Mouse (Mus musculus) gastrocnemius, postnatal 25 days (tissue): ENCODE measurements around the gene Tfcp2l1. TPM values are rescaled to one million over a fixed set of nuclear protein-coding genes. Genes with fewer than 3 reads are reported as not detected.
"Not testable (repeated sequence)": the region's sequence is repeated elsewhere in the genome, so short reads cannot be mapped to it uniquely, and the experiment has no call there.

Experiments used
- DNase-seq: peaks from one replicate; pipeline ENCODE4 v3.0.0; 2022
- long read RNA-seq, 2 experiments: library from polyadenylated mRNA; stranded (forward); transcript quantifications; one replicate each; pipeline ENCODE4 v2.0.0; 2021
- total RNA-seq, 2 experiments: library from RNA; stranded (reverse); gene quantifications; 1 replicate in 1 of 2; 2 replicates in 1 of 2; pipeline ENCODE4 v1.2.3; 2021

The Tfcp2l1 gene
- total RNA-seq: 1 to 10 TPM in 1 of 2 experiments, under 1 TPM in 1; 0.48 to 1.8 TPM
- long read RNA-seq, experiment 1, full-length matches to known transcripts: 1 of 2 reads
- long read RNA-seq, experiment 1, partial matches to known transcripts: 0 of 2 reads
- long read RNA-seq, experiment 1, other reads (novel, unspliced or antisense): 1 of 2 reads
- long read RNA-seq, experiment 2: 0 reads

DNA sequence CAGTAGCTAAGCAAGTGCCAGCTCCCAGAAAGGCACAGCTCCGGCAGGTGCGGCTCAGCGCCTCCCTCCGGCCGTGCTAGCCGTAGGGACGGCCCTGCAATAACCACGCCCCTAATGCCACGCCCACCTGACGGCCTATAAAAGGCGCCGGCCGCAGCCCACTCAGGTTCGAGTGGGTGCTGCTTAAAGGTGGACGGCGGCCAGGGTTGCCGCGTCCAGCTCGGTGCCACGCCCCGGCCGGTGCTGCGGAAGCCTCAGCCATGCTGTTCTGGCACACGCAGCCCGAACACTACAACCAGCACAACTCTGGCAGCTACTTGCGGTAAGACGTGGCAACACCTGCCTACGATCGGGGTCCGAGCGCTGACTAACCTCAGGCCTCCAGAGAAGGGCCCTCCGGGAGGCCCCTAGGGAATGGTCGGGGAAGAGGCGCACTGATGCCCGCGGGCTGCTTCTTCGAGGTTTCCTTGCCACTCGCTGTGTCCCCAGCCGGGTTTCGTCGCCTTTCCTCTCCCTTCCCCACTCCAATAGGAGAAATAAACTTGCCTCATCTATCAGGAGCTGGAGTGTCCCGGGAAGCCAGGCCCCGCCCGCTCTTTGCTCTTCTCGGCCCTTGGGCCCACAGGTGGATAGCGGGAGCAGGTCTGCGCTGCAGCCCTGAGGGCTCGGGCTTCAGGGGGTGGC, at the start of gene Tfcp2l1:
Tfcp2l1 (plus strand) TSS at position 165 of the 684 bp plus-strand sequence.
- peak; percentile 77 for DNase-seq

DNA sequence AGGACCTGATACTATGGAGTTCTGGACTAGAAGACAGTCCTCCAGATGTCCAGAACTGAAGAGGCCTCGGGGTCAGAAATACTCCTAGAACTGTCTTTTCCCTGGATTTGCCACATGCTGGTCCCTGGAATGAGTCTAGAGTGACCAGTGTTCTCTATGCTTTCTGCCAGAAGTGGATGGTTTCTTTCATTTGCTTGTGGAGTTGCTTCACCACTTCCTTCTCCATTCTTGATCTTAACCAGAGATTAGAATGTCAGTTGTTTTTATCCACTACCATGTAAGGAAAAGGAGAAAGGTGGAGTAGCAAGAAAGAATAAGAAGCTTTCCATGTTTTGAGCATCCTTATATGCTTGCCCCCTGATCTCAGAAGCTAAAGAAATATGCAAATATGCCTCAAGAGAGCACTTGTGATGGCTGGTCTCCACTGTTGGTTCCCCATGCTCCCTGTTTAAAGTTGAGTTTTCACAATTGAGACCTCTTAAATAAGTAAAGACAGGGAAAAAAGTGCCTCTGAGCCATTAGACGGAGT, 47.5 kb upstream of the Tfcp2l1 start:
- no peak for DNase-seq

DNA sequence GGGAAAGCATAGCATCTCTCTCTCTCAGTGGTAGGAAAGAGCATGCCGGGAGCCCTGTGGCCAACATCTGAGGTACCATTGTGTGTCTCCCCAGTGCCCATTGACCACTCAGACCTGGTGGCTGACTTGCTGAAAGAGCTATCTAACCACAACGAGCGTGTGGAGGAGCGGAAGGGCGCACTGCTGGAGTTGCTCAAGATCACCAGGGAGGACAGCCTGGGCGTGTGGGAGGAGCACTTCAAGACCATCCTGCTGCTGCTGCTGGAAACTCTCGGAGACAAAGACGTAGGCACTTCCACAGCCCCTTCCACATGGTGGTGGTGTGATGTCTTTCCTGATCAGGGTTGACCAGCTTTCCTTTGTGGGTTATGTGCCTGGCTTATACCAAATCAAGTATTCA, 46.6 kb upstream of the Tfcp2l1 start:
- no peak for DNase-seq

DNA sequence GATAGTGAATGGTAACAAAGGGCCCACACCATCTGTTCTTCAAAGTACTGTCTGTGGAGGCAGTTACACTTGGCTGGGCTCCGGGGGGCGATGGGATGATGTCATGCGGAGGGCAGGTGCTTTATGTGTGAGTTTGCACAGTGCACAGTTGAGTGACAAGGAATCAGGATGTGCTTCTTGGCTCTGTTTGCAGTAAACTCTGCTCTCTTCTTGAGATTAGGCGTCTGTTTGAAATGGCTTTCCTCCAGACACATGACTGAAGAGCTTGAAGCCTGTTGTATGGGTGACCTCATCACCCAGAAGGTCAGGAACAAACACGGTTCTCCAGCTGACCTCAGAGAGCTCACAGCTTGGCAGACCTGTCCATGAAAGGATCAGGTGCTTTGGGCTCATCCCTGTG, 38.0 kb upstream of the Tfcp2l1 start:
- no peak for DNase-seq

DNA sequence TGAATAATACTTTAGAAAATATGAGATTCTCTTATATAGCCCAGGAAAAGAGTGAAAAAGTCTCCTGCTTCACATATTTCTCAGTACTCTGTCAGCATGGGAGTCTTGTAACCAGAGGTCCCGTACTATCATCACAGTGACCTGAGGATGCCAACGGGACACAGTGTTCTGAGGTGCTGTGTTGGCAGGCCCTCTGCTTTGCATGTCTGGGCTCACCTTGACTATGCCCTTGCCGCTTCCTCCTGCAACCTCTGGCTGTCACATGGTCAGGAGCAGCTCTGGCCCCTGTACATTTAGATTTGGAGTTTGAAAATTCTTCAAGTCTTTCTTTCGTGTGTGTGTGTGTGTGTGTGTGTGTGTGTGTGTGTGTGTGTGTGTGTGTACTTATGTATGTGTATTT, 34.8 kb upstream of the Tfcp2l1 start:
- no peak for DNase-seq

DNA sequence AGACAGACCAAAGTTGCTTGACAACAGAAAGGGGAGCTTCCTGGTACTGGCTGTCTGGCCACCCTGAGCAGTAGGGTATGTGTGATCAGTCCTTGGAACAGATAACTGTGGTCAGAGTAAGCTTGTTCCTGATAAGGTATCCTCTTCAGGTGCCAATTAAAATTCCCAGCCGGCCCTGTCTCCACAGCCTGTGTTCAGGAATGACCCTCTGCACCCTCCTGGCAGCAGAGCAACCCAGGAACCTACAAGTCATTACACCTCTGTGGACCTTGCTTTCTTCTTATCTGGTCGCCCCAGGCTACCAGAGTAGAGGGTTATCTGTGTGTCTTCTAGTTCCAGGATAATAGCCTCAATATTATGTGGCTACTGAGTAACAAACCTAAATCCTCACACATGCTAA, 32.4 kb upstream of the Tfcp2l1 start:
- DNase-seq: no peak

DNA sequence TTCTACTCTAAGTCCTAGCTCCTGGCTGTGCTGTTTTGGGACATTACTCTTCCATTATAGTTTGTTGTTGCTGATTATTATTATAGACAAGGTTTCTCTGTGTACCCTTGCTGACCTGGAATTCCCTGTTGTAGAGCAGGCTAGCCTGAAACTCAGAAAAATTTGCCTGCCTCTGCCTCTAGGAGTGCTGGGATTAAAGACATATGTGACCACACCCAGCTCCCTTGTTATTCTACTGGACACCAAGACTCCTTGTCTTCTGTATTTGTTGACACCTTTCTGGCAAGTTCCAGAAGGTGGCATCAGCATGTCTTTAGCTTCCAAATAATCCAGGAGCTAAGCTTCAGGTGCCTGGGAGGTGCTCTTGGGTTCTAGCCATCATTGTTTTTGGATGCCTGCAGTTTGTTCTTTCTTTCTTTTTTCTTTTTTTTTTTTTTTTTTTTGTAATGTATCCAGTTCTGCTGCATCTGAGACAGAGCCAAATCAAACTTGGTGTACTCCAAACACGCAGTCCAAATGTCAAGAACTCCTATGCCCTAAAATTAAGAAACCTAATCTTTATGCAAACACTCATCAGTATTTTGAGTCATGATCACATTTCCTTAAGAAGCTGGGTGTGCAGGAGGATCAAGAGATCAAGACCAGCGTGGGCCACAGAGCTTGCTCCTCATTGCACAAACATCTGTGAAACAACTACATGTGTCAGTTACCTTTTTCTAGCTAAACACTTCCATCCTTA, 30.1 kb upstream of the Tfcp2l1 start:
- DNase-seq: no peak

DNA sequence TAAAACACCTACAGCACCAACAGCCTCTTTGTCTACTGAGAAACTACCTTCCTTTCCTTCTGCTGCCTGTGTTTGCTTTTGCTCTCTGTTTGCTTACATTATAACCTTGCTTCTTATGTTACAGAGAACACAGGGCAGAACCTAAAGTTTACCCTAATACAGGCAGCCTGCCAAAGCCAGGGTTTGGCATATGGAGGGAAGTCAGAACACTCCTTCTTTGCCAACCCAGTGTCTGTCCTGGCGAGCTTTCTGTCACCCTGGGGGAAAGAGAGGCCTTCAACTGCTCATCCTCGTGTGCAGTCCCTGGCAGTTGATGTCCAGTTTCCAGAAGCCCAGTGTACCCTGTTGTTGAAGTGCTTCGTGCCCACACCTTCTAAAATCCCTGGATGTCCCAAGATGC, 29.4 kb upstream of the Tfcp2l1 start:
- DNase-seq: no peak

DNA sequence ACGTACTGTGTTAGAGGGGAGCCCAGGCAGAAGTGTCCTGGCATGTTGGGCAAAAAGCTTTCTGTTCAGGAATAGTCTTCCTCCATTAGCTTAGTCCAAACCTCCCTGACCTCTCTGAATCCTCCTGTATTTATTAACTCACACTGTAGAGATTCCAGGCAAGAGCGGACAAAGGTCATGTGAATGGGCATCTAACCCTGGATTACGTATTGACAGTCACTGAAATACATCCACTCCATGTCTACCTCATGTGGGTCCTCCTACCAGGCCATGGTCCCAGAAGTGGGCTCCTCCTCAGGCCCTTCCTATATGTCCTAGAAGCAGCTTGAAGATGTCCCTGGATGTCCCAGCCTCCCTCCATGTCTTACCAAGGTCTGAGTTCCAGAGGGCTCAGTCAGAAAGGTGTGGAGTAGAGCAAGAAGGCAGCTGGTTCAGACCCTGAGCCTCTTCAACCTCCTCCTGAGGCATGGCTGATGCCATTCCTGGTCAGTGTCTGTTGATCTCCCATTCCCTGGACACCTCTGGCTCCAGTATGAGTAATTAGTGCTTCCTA, 14.0 kb upstream of the Tfcp2l1 start:
- no peak for DNase-seq

DNA sequence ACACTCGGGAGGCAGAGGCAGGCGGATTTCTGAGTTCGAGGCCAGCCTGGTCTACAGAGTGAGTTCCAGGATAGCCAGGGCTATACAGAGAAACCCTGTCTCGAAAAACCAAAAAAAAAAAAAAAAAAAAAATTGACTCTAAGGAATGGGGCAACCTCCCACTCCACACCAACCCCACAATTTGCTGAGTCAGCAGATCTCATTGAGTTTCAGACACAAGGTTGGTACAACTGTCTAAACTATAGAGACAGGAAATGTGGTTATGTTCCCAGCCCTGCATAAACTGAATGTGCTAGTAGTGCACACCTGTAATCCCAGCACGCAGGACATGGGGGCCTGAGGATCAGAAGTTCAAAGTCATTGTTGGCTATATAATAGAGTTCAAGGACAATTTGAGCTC, 6.7 kb upstream of the Tfcp2l1 start:
- not testable (repeated sequence) for DNase-seq

DNA sequence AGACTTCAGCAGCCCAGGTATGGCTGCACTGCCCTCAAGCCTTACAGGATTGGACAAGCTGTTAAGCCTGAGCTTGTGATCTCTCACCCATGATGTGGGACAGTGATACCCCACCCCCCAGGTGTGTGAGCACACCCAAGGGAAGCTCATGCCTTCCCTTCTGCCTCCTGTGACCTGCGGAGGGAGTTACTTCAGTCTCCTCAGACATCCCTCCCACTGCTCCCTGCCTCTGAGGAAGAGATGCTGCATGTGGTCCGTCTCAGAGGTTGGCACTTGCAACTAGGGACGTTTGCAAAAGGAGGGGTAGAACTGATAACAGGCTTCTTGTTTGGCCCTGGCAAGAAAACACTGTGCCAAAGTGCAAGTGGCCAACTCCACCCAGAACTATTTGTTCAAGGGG, 4.9 kb upstream of the Tfcp2l1 start:
- no peak for DNase-seq

DNA sequence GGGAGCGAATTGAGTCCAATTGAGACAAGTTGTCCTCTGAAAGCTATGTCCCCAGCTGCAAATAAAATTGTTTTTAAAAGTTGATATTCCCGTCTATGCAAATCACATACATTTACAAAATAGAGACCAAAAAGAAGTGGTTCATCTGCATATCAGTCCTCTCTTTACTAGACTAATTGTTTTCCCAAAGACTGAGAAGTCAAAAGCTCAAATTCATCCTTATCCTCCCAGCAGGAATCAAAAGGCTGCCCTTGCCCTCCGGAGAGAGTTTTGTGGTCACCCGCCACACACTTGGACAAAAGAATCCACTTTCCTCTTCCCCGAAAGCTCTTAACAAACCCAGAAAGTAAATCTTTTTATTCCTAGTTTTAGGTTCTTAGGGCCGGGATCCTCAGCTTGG, 2.3 kb upstream of the Tfcp2l1 start:
- DNase-seq: no peak

DNA sequence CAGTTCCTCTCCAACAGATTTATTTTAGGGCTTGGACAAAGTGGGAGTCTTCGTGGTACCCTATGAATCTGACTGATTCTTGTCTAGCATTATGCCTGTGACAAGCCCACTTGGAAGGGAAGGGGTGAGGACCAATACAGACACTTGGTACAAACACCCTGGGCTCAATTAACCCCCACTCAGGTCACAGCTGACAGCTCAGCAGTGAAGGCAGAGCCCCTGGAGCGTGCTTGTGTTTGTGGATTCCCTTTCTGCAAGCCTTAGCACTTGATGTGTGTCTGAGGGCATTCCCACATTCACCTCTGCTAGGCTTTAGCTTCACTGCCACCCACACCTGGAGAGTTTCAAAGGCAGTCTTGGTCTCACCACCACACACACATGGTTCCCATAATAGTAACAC, 1.8 kb upstream of the Tfcp2l1 start:
- DNase-seq: no peak

DNA sequence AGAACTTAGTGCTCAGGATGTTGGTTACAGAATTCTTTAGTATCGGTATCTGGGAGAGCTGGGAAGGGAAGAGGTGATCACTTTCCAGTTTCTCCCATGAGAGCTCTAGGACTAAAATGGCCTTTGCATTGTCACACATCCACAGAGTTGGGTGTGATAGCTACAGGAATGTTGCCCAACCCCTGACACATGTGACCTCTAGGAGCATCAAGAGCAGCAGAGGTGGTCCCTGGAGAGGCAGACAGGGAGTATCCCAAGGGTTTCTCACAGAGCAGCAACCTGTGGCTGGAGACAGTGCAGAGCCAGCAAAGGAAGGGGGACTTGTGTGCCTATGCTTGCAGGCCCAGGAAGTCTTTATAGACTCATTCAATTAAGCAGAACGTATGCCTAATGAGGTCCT, 1.3 kb upstream of the Tfcp2l1 start:
- no peak for DNase-seq

DNA sequence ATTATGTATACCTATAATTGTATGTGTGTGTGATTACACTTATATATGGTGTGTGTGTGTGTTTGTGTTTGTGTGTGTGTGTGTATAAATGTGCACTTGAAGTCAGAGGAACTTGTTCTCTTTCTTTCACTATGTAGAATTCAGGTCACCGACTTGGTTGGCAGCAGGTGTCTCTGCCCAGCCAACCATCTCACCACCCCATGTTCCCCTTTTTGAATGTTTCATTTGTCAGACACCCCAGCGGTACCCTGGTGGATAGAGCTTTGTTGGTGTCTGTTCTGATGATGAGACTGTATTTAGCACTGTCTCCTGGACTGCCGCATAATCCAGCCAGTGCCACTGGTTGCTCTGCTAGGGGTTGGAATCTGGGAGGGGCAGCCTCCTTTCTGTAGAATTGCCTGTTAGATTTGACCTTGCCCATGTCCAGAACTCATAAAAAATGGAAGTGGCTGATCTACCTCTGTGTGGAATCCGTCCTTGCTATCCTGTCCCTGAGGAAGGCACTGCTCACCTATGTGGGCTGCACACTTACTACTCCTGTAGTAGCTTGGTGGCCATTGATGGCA, 5.8 kb downstream of the Tfcp2l1 start:
- DNase-seq: no peak

DNA sequence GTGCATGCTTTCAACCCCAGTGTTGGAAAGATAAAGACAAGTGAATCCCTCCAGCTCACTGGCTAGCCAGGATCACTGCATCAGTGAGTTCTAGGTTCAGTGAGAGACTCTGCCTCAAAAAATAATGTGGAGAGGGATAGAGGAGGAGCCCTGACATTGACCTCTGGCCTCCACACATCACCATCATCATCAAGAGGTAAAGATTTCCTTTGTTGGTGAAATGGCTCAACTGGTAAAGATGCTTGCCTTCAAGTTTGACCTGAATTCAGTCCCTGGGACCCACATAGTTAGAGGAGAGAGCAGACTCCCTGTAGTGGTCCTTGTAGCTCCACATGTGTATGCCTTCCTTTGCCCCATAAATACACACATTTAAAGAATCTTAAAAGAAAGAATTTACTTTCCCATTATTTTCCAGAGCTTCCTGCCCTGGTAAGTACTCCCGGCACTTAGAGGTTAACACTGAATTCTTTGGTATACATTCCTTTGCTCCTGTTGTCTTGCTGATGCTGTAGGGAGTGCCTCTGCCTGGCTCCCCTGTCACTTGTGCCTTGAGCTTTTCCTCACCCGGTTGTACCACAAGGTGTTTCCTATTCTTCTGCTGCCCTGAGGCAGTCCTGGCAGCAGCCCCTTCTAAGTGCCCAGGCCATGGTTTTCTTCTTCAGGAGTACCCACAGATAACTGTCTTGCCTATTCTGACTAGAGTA, 14.7 kb downstream of the Tfcp2l1 start:
- no peak for DNase-seq

DNA sequence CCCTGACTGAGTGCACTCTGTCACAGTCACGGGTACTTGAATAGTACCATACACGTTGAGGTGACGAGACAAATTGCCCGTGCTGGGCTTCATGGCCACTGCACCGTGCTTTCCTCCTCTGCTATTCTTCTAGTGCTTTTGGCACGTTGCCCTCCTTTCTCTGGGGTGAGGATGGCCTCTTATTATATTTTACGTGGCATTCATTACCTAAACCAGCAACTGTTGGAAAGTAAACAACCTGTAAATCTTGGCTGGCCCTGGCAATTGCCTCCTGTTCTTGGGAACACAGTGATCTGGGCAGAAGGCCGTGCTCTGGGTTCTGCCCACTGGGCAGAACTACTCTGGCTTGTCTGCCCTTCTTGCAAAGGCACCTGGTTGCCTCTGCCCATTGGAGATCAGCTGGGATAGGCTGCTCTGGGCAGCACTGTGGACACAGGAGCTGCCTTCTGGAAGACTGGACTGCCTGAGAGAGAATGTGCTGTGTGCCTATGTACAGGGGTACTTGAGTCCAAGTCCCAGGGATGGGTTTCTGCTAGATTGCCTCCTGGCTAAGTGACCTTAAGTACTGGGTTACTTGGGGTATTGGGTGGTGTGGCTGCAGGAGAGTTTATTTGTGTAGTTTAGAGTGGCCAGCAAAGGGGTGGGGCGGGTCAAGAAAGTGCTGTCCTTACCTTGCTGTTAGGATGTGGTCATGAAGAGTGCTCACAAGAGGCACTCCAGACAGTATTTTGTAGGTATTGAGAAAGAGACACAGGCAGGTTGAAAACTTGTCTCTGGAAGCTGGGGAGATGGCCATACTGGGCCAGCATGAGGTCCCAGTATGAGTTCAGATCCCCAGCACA, 15.6 kb downstream of the Tfcp2l1 start:
- peak; percentile 61 for DNase-seq

DNA sequence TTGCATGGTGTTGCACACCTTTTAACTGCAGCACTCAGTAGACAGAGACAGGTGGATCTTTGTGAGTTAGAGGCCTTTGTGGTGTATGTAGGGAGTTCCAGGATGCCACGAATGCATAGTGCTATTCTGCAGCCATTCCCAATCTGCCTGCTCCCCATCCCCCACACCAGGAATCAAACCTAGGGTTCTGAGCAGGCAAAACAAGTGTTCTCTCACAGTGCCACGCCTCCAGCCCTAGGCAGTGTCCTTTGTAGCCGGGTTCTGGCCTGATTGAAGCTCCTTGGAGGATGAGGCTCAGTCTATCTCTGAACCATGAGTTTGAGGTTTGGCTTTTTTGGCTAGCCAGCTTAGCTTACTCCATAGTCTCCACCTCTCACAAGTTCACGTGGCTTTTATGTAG, 18.0 kb downstream of the Tfcp2l1 start:
- no peak for DNase-seq

DNA sequence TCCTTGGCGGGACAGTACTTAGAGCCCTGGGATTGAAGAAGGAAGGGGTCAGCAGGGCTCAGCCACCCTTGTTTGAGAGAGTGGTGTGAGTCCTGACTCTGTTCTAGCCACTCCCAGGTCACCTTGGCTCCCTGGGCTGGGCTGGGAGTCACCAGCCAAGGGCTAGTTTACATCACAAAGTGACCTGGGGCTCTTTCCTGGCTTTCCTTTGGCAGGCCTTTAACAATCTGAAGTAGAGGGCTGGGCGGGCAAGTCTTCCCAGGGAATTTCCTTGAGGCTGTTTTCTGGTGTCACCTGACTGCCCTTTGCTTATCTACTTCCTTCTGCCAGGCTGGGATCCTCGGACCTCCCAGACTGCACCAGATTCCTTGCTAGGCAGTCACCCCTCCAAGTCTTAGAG, 20.3 kb downstream of the Tfcp2l1 start:
- no peak for DNase-seq

DNA sequence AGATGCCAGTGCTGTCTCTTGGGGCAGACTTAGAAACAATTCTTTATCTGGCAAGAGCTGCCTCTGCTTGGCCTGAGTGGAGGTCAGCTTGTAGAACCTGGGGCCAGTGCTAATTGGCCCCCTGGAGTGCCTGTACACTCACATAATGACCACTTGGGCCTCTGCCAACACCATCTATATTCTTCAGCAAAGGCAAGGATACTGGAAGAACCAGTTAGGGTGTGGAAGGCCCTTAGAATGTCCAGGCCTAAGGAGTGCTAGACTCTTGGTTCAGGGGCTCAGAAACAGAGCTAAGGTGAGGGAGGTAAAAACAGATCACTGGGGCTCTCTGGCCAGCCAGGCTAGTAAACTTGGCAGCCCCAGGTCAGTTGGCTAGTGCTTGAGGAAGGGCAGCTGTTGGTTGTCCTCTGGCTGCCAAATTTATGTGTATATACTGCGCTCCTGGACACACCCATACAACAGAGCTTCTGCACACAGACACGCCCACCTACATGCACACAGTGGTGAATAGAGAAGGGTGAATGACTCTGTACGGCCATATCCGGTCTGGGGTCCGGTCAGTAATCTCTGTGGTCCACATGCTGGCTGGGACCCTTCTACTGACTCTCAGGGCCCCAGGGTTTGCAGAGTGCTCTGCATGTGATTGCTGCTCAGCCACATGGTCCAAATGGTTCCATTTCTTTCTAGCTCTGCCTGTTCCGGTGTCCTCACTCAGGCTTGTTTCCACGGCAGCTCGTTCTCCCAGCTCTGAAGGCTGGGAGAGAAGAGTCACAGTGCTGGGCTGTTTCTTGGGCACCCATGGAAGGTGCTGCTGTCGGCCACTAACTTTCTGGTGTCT, 22.4 kb downstream of the Tfcp2l1 start:
- DNase-seq: peak; percentile 30
